Mouse (Mus musculus): ENCODE data around the gene Serp2. TPM values are rescaled to one million over a fixed set of nuclear protein-coding genes. Genes with fewer than 3 reads are reported as not detected.

Gene Serp2
- polyA plus RNA-seq, 2 experiments: 14.3 to 14.7 TPM

DNA sequence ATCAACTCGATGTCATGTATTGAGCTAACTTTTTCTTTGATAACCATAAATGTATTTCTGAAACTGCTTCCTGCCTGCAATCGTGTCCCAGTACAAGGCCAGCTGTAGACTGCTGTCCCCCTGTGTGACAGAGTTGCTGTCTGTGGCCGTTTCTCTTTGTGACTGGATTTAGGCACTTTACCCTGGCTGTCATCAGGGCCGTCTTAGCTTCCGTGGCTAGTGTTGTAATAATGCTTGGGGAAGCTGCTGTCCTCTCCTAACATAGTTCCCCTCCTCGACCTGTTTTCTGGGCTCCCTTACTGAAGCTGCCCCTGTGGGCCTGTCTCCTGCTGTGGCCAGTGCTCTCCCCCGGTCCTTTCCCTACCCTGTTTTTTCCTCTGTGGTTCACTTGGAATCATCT is 58.5 kb downstream of the Serp2 start:
- WGBS: 49% methylated on average over 7 of the region's 7 CpGs
- ATAC-seq (ENCODE audit: low FRiP score, low read depth): no peak
- no peak overlapping the region for H3K4me2 ChIP-seq (replicated peaks; ENCODE audit: low read depth, low read length, severe bottlenecking)

DNA sequence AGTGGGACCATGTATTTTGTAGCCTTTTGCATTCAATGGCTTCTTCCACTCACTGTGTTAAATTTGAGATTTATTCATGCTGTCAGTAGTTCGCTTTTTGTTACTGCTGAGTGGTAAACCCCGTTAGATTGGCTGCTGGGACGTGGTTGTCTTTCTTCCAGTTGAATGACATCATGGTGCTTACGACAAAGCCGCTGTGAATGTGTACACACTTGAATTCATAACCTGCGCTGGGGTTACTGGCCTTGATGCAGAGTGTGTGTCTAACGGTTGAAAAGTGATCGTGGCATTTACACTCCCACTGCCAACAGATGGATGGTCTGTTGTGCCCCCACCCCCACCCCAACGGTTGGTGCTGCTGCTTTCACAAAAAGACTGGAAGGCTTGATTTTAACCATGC is 59.5 kb downstream of the Serp2 start:
- Histone ChIP-seq H3K9me3 (ENCODE audit: control insufficient read depth, low read length) (no peaks in the 10 kb centered on the region), H3K27ac (replicated peaks; ENCODE audit: low read depth, low read length) (no peak overlapping the region), H3K27me3 (ENCODE audit: control insufficient read depth, insufficient read depth, low read length) (no peaks in the 10 kb centered on the region), H3K4me1 (ENCODE audit: control insufficient read depth, insufficient read depth, low read length) (peaks cover 8% of the 10 kb centered on the region), H3K9ac (ENCODE audit: low read depth, low read length, severe bottlenecking) (no peak overlapping the region), H3K36me3 (ENCODE audit: control insufficient read depth, insufficient read depth, low read length) (no peaks in the 10 kb centered on the region), H3K4me3 (replicated peaks; ENCODE audit: low read length) (no peak overlapping the region), H3K4me2 (replicated peaks; ENCODE audit: low read depth, low read length, severe bottlenecking) (no peak overlapping the region)
- no peak for TF ChIP-seq POLR2A (IDR thresholded peaks at IDR 0.05; ENCODE audit: borderline replicate concordance, extremely low read depth, insufficient read depth, insufficient read length)
- WGBS: 73% methylated on average over 9 of the region's 9 CpGs
- no peak for DNase-seq (ENCODE audit: low spot score)
- ATAC-seq (ENCODE audit: low FRiP score, low read depth): no peak

More for the DNA sequence above, 58.5 kb downstream of the Serp2 start:
- Histone ChIP-seq H3K36me3 (ENCODE audit: control insufficient read depth, insufficient read depth, low read length) (no peaks in the 10 kb centered on the region), H3K27me3 (ENCODE audit: control insufficient read depth, insufficient read depth, low read length) (no peaks in the 10 kb centered on the region), H3K9ac (ENCODE audit: low read depth, low read length, severe bottlenecking) (no peak overlapping the region), H3K9me3 (ENCODE audit: control insufficient read depth, low read length) (no peaks in the 10 kb centered on the region), H3K4me1 (ENCODE audit: control insufficient read depth, insufficient read depth, low read length) (peaks cover 12% of the 10 kb centered on the region), H3K27ac (replicated peaks; ENCODE audit: low read depth, low read length) (no peak overlapping the region), H3K4me3 (replicated peaks; ENCODE audit: low read length) (no peak overlapping the region)
- DNase-seq (ENCODE audit: low spot score): no peak
- no peak for TF ChIP-seq POLR2A (IDR thresholded peaks at IDR 0.05; ENCODE audit: borderline replicate concordance, extremely low read depth, insufficient read depth, insufficient read length)

DNA sequence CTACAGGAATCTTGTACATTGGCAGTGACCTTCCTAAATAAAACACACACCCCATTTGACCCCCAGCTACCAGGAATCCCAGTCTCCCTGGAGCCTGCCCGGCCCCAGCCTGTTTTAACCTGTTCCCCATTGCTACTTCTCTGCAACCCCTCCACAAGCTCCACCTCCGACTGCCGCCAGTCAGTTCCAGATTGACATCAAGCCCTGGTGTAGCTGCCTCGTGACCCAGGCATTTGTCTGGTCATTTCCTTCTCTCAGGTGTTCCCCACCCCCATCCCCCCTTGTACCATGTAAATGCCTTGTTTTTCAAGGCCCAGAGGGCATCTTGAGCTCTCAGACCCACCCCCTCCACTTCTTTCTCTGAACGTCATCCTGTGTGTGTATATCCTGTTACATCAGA is 61.7 kb downstream of the Serp2 start:
- 55% methylated on average over 5 of the region's 5 CpGs for WGBS
- H3K36me3 ChIP-seq (ENCODE audit: control insufficient read depth, insufficient read depth, low read length): no peaks in the 10 kb centered on the region; the same call in 1 of the 2 replicates
- ATAC-seq (ENCODE audit: low FRiP score, low read depth): no peak

DNA sequence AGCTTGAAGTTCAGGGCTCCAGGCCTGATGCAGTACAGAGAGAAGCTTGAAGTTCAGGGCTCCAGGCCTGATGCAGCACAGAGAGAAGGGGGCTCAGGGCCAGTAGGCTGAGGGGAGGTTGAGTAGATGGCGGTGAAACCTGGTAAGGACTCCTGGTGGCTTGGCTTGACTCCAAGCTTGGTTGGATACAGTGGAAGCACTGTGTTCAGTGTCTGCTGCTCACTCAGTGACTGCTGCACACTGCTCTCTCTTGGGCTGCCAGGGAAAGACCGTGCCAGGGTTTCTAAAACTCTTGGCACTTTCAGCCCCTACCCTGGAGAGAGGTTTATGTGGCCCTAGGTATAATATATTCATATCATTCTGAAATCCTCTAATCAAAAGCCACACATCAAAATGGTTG is 67.6 kb downstream of the Serp2 start:
- DNase-seq (ENCODE audit: low spot score): peak; percentile 78
- peak; percentile 70 for ATAC-seq (ENCODE audit: low FRiP score, low read depth)
- H3K4me3 ChIP-seq (replicated peaks; ENCODE audit: low read length): no peak overlapping the region
- H3K27ac ChIP-seq (replicated peaks; ENCODE audit: low read depth, low read length): peak overlapping the region; percentile 84
- no peak overlapping the region for H3K9ac ChIP-seq (ENCODE audit: low read depth, low read length, severe bottlenecking)
- TF ChIP-seq POLR2A (IDR thresholded peaks at IDR 0.05; ENCODE audit: borderline replicate concordance, extremely low read depth, insufficient read depth, insufficient read length): no peak
- no peaks in the 10 kb centered on the region for H3K9me3 ChIP-seq (ENCODE audit: control insufficient read depth, low read length)
- 48% methylated on average over 2 of the region's 2 CpGs for WGBS
- H3K4me2 ChIP-seq (replicated peaks; ENCODE audit: low read depth, low read length, severe bottlenecking): no peak overlapping the region
- H3K4me1 ChIP-seq (ENCODE audit: control insufficient read depth, insufficient read depth, low read length): peaks cover 20% of the 10 kb centered on the region
- no peaks in the 10 kb centered on the region for H3K27me3 ChIP-seq (ENCODE audit: control insufficient read depth, insufficient read depth, low read length)
- H3K36me3 ChIP-seq (ENCODE audit: control insufficient read depth, insufficient read depth, low read length): no peaks in the 10 kb centered on the region; the same call in 1 of the 2 replicates

More for the DNA sequence above, 61.7 kb downstream of the Serp2 start:
- Histone ChIP-seq H3K27ac (replicated peaks; ENCODE audit: low read depth, low read length) (no peak overlapping the region), H3K4me3 (replicated peaks; ENCODE audit: low read length) (no peak overlapping the region), H3K4me1 (ENCODE audit: control insufficient read depth, insufficient read depth, low read length) (peaks cover 7% of the 10 kb centered on the region), H3K27me3 (ENCODE audit: control insufficient read depth, insufficient read depth, low read length) (no peaks in the 10 kb centered on the region), H3K4me2 (replicated peaks; ENCODE audit: low read depth, low read length, severe bottlenecking) (no peak overlapping the region), H3K9ac (ENCODE audit: low read depth, low read length, severe bottlenecking) (no peak overlapping the region), H3K9me3 (ENCODE audit: control insufficient read depth, low read length) (no peaks in the 10 kb centered on the region)
- no peak for DNase-seq (ENCODE audit: low spot score)
- TF ChIP-seq POLR2A (IDR thresholded peaks at IDR 0.05; ENCODE audit: borderline replicate concordance, extremely low read depth, insufficient read depth, insufficient read length): no peak

- 31% methylated on average over 18 of the region's 18 CpGs for WGBS
- Histone ChIP-seq H3K27me3 (ENCODE audit: control insufficient read depth, insufficient read depth, low read length) (no peaks in the 10 kb centered on the region), H3K27ac (replicated peaks; ENCODE audit: low read depth, low read length) (peak overlapping the region; percentile 84), H3K9ac (ENCODE audit: low read depth, low read length, severe bottlenecking) (0 out of 2 replicates have a peak overlapping the region, but pooled peaks have one; percentile 1), H3K36me3 (ENCODE audit: control insufficient read depth, insufficient read depth, low read length) (no peaks in the 10 kb centered on the region; the same call in 1 of the 2 replicates), H3K4me1 (ENCODE audit: control insufficient read depth, insufficient read depth, low read length) (peaks cover 20% of the 10 kb centered on the region), H3K4me3 (replicated peaks; ENCODE audit: low read length) (no peak overlapping the region), H3K9me3 (ENCODE audit: control insufficient read depth, low read length) (no peaks in the 10 kb centered on the region), H3K4me2 (replicated peaks; ENCODE audit: low read depth, low read length, severe bottlenecking) (no peak overlapping the region; the same call in 1 of the 2 replicates)
- DNase-seq (ENCODE audit: low spot score): no peak
- no peak for TF ChIP-seq POLR2A (IDR thresholded peaks at IDR 0.05; ENCODE audit: borderline replicate concordance, extremely low read depth, insufficient read depth, insufficient read length)
- peak; percentile 47; the same call in 1 of the 2 replicates for ATAC-seq (ENCODE audit: low FRiP score, low read depth)
These were observed 68.3 kb downstream of the Serp2 start for GRCm38 (mm10) chr14:76488101-76489044.
